Mouse (Mus musculus) MEL (cell line): ENCODE measurements around the gene Gadd45gip1. TPM values are rescaled to one million over a fixed set of nuclear protein-coding genes. Genes with fewer than 3 reads are reported as not detected.

Experiments used
- DNase-seq: peaks from one replicate; pipeline ENCODE4 v3.0.0; 2011; ENCODE audit warnings: low read depth, low spot score
- H3K27ac ChIP-seq: 2 replicates; pipeline ENCODE4 v1.5.1; 2012; ENCODE audit warnings: low read depth, mild to moderate bottlenecking, control low read depth, low read length, moderate library complexity; ENCODE audit not compliant: control insufficient read depth
- H3K27me3 ChIP-seq, 2 experiments: fragments of 150-350 bp in 1 of 2; sonication (generic) in 1 of 2; 2 replicates each; pipeline ENCODE4 v1.6.1; 2012; ENCODE audit warnings: low read length in 2 of 2, mild to moderate bottlenecking in 2 of 2, improper control_type of control experiment in 1 of 2, moderate library complexity in 1 of 2; ENCODE audit not compliant: insufficient read depth in 2 of 2, control insufficient read depth in 1 of 2
- H3K36me3 ChIP-seq, 2 experiments: 2 replicates each; pipeline ENCODE4 v1.6.1; 2012 to 2014; ENCODE audit warnings: low read length in 2 of 2, improper control_type of control experiment in 1 of 2, inconsistent platforms in 1 of 2, mild to moderate bottlenecking in 1 of 2; ENCODE audit not compliant: insufficient read depth in 2 of 2, control insufficient read depth in 1 of 2
- H3K4me1 ChIP-seq, 2 experiments: fragments of 150-350 bp in 1 of 2; sonication (generic) in 1 of 2; 2 replicates each; pipeline ENCODE4 v1.6.1; 2012; ENCODE audit warnings: low read length in 2 of 2, improper control_type of control experiment in 1 of 2, mild to moderate bottlenecking in 1 of 2; ENCODE audit not compliant: insufficient read depth in 2 of 2, control insufficient read depth in 1 of 2
- H3K4me3 ChIP-seq, 2 experiments: fragments of 150-350 bp in 1 of 2; sonication (generic) in 1 of 2; 2 replicates each; pipeline ENCODE4 v1.5.1; 2012; ENCODE audit warnings: low read depth in 2 of 2, low read length in 2 of 2, mild to moderate bottlenecking in 2 of 2, moderate library complexity in 2 of 2, control low read depth in 1 of 2, improper control_type of control experiment in 1 of 2; ENCODE audit not compliant: control insufficient read depth in 1 of 2, insufficient read depth in 1 of 2
- H3K79me2 ChIP-seq: 2 replicates; pipeline ENCODE4 v1.6.1; 2012; ENCODE audit warnings: mild to moderate bottlenecking, low read length, moderate library complexity; ENCODE audit not compliant: control insufficient read depth, poor library complexity, insufficient read depth
- H3K9ac ChIP-seq: 2 replicates; pipeline ENCODE4 v1.6.1; 2012; ENCODE audit warnings: low read depth, mild to moderate bottlenecking, control low read depth, low read length, moderate library complexity; ENCODE audit not compliant: control insufficient read depth, poor library complexity, severe bottlenecking
- H3K9me3 ChIP-seq: fragments of 150-350 bp; sonication (generic); replicated peaks from 2 replicates; pipeline ENCODE4 v1.6.1; 2012; ENCODE audit warnings: mild to moderate bottlenecking, low read length, improper control_type of control experiment, moderate library complexity; ENCODE audit not compliant: insufficient read depth
- JUND ChIP-seq: IDR thresholded peaks from 2 replicates; pipeline ENCODE4 v1.6.1; 2011; ENCODE audit warnings: low read depth, mild to moderate bottlenecking, improper control_type of control experiment, low read length
- MXI1 ChIP-seq: IDR thresholded peaks from 2 replicates; pipeline ENCODE4 v1.6.1; 2011; ENCODE audit warnings: mild to moderate bottlenecking, low read depth, low read length, improper control_type of control experiment
- MYB ChIP-seq: IDR thresholded peaks from 2 replicates; pipeline ENCODE4 v1.6.1; 2011; ENCODE audit warnings: mild to moderate bottlenecking, low read depth, low read length, improper control_type of control experiment
- MYC ChIP-seq: IDR thresholded peaks from 2 replicates; pipeline ENCODE4 v1.6.1; 2011; ENCODE audit warnings: low read depth, mild to moderate bottlenecking, low read length, improper control_type of control experiment, moderate library complexity
- POLR2AphosphoS5 ChIP-seq: IDR thresholded peaks from 2 replicates; pipeline ENCODE4 v1.6.1; 2012; ENCODE audit warnings: low read depth, borderline replicate concordance, mild to moderate bottlenecking, inconsistent platforms, low read length, moderate library complexity, mixed read lengths
- RCOR1 ChIP-seq: IDR thresholded peaks from 2 replicates; pipeline ENCODE4 v1.6.1; 2012; ENCODE audit warnings: low read depth, mild to moderate bottlenecking, inconsistent platforms, low read length, improper control_type of control experiment
- TCF12 ChIP-seq: IDR thresholded peaks from 2 replicates; pipeline ENCODE4 v1.6.1; 2014; ENCODE audit warnings: low read depth, mild to moderate bottlenecking, inconsistent platforms, low read length, improper control_type of control experiment, moderate library complexity
- UBTF ChIP-seq: IDR thresholded peaks from 2 replicates; pipeline ENCODE4 v1.6.1; 2012; ENCODE audit warnings: low read depth, mild to moderate bottlenecking, inconsistent platforms, low read length, improper control_type of control experiment, moderate library complexity, borderline replicate concordance; ENCODE audit not compliant: insufficient read depth
- USF2 ChIP-seq, 2 experiments: IDR thresholded peaks; 2 replicates each; pipeline ENCODE4 v1.6.1; 2011 to 2012; ENCODE audit warnings: improper control_type of control experiment in 2 of 2, low read length in 2 of 2, borderline replicate concordance in 1 of 2, inconsistent platforms in 1 of 2, low read depth in 1 of 2, mild to moderate bottlenecking in 1 of 2; ENCODE audit not compliant: insufficient read depth in 1 of 2
- ZMIZ1 ChIP-seq: IDR thresholded peaks from 2 replicates; pipeline ENCODE4 v1.6.1; 2012; ENCODE audit warnings: low read depth, mild to moderate bottlenecking, inconsistent platforms, low read length, improper control_type of control experiment, moderate library complexity
- polyA plus RNA-seq, 2 experiments: library from polyadenylated mRNA; stranded (reverse) in 1 of 2; unstranded in 1 of 2; fragments of >175 nt in 1 of 2; fragments of >200 nt in 1 of 2; gene quantifications; 2 replicates each; pipeline versions ENCODE4 v1.2.1 to v1.2.4; 2012; ENCODE audit warnings: low replicate concordance in 2 of 2, low read depth in 1 of 2; ENCODE audit not compliant: insufficient read length in 2 of 2, insufficient read depth in 1 of 2, missing spikeins in 1 of 2
- total RNA-seq: library from RNA; depleted of rRNA; stranded (reverse); fragments of 300-350 nt; gene quantifications from 2 replicates; pipeline ENCODE4 v1.2.3, GENCODE M21; 2012

Gene Gadd45gip1
- total and polyA plus RNA-seq, 3 experiments = 51.8 to 62.9 TPM; not detected in 1

DNA sequence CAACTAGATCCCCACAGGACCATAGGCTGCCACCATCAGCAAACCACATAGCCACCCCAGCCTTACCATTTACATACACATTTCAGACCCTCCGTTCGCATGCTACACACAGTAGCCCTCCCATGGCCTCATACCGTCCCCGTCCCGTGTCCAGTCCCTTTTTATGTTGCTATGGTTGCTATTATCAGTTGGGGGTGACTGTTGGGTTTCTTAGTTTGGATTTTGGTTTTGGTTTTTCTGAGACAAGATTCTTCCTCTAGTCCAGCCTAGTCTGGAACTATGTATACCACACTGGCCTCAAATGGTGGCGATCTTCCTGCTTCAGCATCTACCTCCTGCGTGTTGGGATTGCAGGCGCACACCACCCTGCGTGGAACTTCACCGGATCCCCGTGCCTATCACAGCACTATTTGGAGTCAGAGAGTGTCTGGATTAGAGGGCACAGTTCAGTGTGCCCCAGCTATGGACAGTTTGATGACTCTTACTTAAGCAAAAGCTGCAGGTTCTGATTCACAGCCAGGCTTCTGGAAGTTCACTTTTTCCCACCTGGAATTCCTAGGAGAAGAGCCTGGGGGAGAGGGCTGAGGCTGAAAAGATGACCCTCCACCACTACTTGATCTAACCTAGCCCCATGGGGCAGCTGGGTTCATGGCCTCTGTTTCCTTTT, 44.4 kb upstream of the Gadd45gip1 start:
- Histone ChIP-seq H3K36me3 (no peaks in the 10 kb centered on the region), H3K4me1 (no peaks in the 10 kb centered on the region), H3K9ac (no peak overlapping the region), H3K27ac (no peak overlapping the region)
- no peak for DNase-seq
- no peak for TF ChIP-seq MYC
- TF ChIP-seq, all 39 proteins: peak for 0
- no peak overlapping the region for H3K4me3 ChIP-seq
- H3K27me3 ChIP-seq = no peaks in the 10 kb centered on the region
- H3K9me3 ChIP-seq = no peaks in the 10 kb centered on the region
- H3K79me2 ChIP-seq = peaks cover 11% of the 10 kb centered on the region; the same call in 1 of the 2 replicates

DNA sequence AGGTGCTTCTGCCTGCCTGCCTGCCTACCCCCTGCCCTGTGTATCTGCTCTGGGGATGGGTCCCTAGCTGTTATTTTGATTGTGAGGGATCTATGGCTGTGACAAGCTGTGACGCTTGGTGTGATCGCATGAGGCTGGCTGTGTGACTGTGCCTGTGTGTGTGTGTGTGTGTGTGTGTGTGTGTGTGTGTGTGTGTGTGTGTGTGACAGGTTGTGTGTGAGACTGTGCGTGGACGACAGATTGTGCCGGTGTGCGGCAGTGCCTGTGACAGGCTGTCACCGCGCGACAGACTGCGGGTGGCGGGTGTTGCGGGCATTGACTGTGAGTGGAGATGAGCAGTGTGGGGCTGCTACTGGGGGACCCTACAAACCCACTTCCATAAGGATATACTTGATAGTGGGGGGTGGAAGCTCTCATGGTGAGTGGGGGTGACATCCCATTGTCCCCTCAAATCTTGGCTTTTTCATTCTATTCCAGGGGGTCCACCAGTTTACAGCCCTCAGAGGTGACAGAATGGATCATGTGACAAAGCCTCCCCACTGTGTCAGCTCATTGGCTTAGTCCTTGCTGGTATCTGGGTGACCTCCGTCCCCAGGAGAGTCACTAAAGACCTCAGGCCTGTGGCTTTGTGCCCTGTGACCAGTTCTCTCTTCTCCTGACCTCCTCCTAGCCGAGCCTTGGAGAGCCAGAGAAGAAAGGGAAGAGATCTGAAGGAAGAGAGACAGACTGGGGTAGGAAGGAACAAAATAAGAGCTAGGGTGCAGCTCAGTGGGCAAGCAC, 43.6 kb upstream of the Gadd45gip1 start:
- no peaks in the 10 kb centered on the region for H3K27me3 ChIP-seq
- no peak for DNase-seq
- no peaks in the 10 kb centered on the region for H3K9me3 ChIP-seq
- H3K4me3 ChIP-seq = no peak overlapping the region
- no peaks in the 10 kb centered on the region for H3K36me3 ChIP-seq
- no peaks in the 10 kb centered on the region for H3K4me1 ChIP-seq
- TF ChIP-seq MXI1 = no peak
- no peak for TF ChIP-seq UBTF
- no peak for TF ChIP-seq POLR2AphosphoS5
- no peak for TF ChIP-seq JUND
- no peak for TF ChIP-seq TCF12
- no peak for TF ChIP-seq ZMIZ1
- no peak for TF ChIP-seq MYC
- peaks cover 14% of the 10 kb centered on the region; the same call in 1 of the 2 replicates for H3K79me2 ChIP-seq
- no peak overlapping the region for H3K9ac ChIP-seq
- no peak overlapping the region for H3K27ac ChIP-seq

DNA sequence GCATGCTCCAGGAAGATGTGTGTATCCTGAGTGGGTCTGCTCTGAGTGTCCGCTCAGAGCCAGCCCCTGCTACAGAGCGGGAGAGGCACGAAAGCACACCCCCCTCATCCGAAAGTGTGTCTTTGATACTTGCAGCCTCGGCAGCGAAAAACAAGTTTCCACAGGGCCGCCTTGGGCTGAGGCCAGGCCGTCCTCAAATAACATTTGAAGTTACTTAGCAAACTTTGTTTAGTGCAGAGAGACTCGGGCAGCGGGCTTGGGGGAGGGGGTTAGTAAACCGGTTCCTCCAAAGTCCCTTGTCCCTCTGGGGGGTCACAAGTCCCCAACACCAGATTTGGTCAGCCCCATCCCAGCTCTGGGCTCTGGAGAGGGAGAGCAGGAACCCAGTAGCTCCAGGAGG, 42.4 kb upstream of the Gadd45gip1 start:
- Histone ChIP-seq H3K36me3 (no peaks in the 10 kb centered on the region), H3K9me3 (no peaks in the 10 kb centered on the region), H3K27ac (no peak overlapping the region), H3K9ac (no peak overlapping the region), H3K4me3 (no peak overlapping the region), H3K79me2 (peaks cover 14% of the 10 kb centered on the region; the same call in 1 of the 2 replicates), H3K27me3 (no peaks in the 10 kb centered on the region), H3K4me1 (no peaks in the 10 kb centered on the region)
- TF ChIP-seq RCOR1 (no peak), MYB (no peak), USF2 (IDR thresholded peaks at IDR 0.05; ENCODE audit: borderline replicate concordance in 1 of 2, insufficient read depth in 1 of 2, low read depth in 1 of 2, low read length in 2 of 2) (no peak)
- no peak for DNase-seq
